Mouse (Mus musculus) ES-Bruce4 (cell line): ENCODE measurements at regions not wholly inside any gene's neighbourhood (a gene's known extent, or its start where the extent isn't known, plus 50 kb on each side); places are given as distances from the start of the nearest gene placed in this dataset.

Experiments
- H3K27ac ChIP-seq: 2 replicates; pipeline ENCODE4 v1.5.1; 2012; ENCODE audit warnings: low read length, inconsistent platforms; ENCODE audit not compliant: insufficient read depth
- H3K27me3 ChIP-seq: 2 replicates; pipeline ENCODE4 v1.6.1; 2012; ENCODE audit warnings: mild to moderate bottlenecking, low read length, inconsistent platforms; ENCODE audit not compliant: control insufficient read depth, poor library complexity, insufficient read depth, severe bottlenecking
- H3K36me3 ChIP-seq: 2 replicates; pipeline ENCODE4 v1.6.1; 2012; ENCODE audit warnings: inconsistent platforms, mild to moderate bottlenecking, low read length, moderate library complexity; ENCODE audit not compliant: control insufficient read depth, poor library complexity, insufficient read depth, severe bottlenecking
- H3K4me1 ChIP-seq: one replicate; pipeline ENCODE4 v1.8.1; 2011; ENCODE audit warnings: low read length; ENCODE audit not compliant: control insufficient read depth, insufficient read depth
- H3K4me3 ChIP-seq: 2 replicates; pipeline ENCODE4 v1.5.1; 2011; ENCODE audit warnings: low read depth, mild to moderate bottlenecking, low read length
- H3K9ac ChIP-seq: 2 replicates; pipeline ENCODE4 v1.6.1; 2012; ENCODE audit warnings: low read depth, mild to moderate bottlenecking, inconsistent platforms; ENCODE audit not compliant: poor library complexity, severe bottlenecking
- H3K9me3 ChIP-seq: replicated peaks from 2 replicates; pipeline ENCODE4 v1.6.1; 2012; ENCODE audit warnings: mild to moderate bottlenecking, low read length, inconsistent platforms; ENCODE audit not compliant: control insufficient read depth, poor library complexity, insufficient read depth, severe bottlenecking
- CTCF ChIP-seq: IDR thresholded peaks from one replicate; pipeline ENCODE4 v1.8.1; 2011; ENCODE audit warnings: low read depth, low read length
- EP300 ChIP-seq: IDR thresholded peaks from 2 replicates; pipeline ENCODE4 v1.6.1; 2011; ENCODE audit warnings: low read depth, low read length; ENCODE audit not compliant: insufficient read depth
- POLR2A ChIP-seq: IDR thresholded peaks from one replicate; pipeline ENCODE4 v1.8.1; 2011; ENCODE audit warnings: low read length; ENCODE audit not compliant: insufficient read depth

DNA sequence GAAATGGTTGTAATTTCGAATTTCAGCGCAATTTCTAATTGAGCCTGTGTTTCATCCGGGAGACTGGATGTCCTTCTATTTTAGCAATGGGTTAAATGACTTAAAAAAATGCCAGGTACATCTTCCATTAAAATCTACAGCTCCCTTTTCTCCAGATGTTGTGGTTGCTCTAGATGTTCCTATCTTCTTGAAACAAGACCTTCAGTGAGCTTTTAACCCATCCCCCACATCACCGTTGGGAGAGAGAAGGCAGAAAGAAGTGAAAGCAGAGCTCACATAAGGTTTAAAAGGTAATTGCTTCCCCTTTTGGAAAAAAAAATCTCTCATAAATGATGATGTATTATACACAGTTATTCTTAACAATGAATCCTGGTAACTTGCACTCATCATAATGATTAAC, 135.9 kb downstream of the Gm4791 start:
- H3K4me3 ChIP-seq = no peak overlapping the region
- H3K9me3 ChIP-seq = no peaks in the 10 kb centered on the region
- H3K4me1 ChIP-seq = no peaks in the 10 kb centered on the region

DNA sequence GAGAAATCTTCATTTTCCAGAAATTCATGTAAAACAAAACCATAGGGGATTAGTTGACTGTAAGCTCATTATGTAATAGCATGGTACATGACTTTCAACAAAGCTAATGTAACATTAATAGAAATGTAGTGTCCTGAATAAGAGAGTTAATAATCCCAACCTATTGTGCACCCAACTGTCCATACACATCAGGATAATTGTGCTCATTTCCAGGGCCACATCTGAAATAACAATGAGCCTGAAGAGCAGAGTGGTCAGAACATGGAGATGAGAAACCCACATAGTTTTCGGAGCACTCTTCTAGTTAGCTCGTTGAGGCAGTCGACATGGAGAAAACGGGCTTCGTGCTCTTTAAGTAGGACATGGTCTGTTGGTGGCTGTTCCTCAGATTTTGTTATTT, 138.1 kb downstream of the Gm4791 start:
- Histone ChIP-seq H3K9me3 (no peaks in the 10 kb centered on the region), H3K36me3 (no peaks in the 10 kb centered on the region), H3K4me3 (no peak overlapping the region), H3K27ac (no peak overlapping the region), H3K27me3 (0 out of 2 replicates have a peak, but pooled peaks cover 1% of the 10 kb centered on the region), H3K4me1 (no peaks in the 10 kb centered on the region), H3K9ac (no peak overlapping the region)
- TF ChIP-seq CTCF (no peak), EP300 (no peak), POLR2A (no peak)

More for the DNA sequence above, 135.9 kb downstream of the Gm4791 start:
- no peaks in the 10 kb centered on the region for H3K36me3 ChIP-seq
- TF ChIP-seq POLR2A (no peak), EP300 (no peak), CTCF (no peak)
- H3K27me3 ChIP-seq = 0 out of 2 replicates have a peak, but pooled peaks cover 1% of the 10 kb centered on the region
- H3K27ac ChIP-seq = no peak overlapping the region
- no peak overlapping the region for H3K9ac ChIP-seq

GRCm38 (mm10) chr9:47153471-47153870, 154.9 kb downstream of the Gm4791 start:
- no peak overlapping the region for H3K4me3 ChIP-seq
- H3K27me3 ChIP-seq = no peaks in the 10 kb centered on the region
- no peak overlapping the region for H3K9ac ChIP-seq
- no peaks in the 10 kb centered on the region for H3K4me1 ChIP-seq
- H3K27ac ChIP-seq = no peak overlapping the region
- no peaks in the 10 kb centered on the region for H3K36me3 ChIP-seq
- H3K9me3 ChIP-seq = no peaks in the 10 kb centered on the region
- TF ChIP-seq EP300 (no peak), POLR2A (no peak), CTCF (no peak)

DNA sequence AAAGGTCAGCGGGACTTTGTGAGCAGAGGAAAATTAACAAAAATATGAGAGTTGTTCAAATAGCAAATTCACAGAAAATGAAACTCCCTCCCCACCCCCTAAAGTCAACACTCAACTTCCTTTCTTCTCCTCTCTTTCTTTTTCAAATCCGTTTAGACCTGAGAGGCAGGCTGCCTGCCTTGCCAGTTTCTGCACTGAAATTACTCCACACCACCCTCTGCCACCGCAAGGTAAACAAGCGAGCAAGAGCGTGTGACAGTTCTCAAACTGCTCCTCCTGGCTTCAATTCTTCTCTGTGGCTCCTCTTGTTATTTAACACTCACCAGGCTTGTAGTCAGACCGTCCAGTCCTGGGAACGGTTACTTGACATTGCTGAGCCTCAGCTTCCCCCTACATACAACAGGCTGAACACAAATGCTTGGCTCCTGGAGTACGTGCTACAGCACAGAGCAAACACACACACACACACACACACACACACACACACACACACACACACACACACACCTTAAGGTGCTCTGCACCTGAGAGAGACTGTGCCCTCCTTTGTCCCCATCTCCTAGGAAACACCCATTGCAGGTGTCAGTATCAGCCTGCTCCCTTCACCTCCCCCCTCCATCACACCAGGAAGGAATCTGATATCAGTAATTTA, 167.1 kb downstream of the Gm4791 start:
- Histone ChIP-seq H3K9ac (no peak overlapping the region), H3K27ac (no peak overlapping the region), H3K27me3 (no peaks in the 10 kb centered on the region)

DNA sequence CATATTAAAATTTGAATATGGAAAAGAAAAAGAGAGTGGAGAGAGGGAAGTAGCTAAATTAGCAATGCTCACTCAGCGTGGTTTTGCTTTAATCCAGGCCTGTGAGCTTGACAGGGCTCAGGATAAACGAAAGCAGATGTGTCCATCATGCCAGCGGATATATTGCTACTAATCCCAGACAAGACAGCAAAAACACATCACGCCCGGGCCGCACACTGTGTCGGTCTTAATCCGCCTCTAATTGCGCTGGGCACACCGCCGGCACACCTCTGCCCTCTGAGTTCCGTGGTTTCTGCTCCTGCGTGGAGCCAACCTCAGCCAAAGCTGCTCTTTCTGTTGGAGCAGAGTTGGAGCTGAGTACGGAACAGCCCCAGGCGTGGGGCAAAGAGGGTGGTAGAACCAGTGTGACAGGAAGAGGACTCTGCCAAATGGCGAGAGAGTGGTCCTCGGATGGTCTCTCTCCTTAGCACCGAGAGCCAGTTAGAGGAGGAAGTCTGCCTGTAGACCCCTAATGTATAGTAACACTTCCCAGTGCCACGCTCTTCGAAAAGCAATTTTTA, 169.2 kb downstream of the Gm4791 start:
- H3K36me3 ChIP-seq = no peaks in the 10 kb centered on the region
- no peak overlapping the region for H3K9ac ChIP-seq
- H3K27me3 ChIP-seq = no peaks in the 10 kb centered on the region
- H3K9me3 ChIP-seq = no peaks in the 10 kb centered on the region
- H3K4me3 ChIP-seq = peak overlapping the region; percentile 24
- no peak overlapping the region for H3K27ac ChIP-seq
- no peak for TF ChIP-seq POLR2A
- TF ChIP-seq CTCF = no peak
- TF ChIP-seq EP300 = no peak
- no peaks in the 10 kb centered on the region for H3K4me1 ChIP-seq

More for the DNA sequence above, 167.1 kb downstream of the Gm4791 start:
- no peak for TF ChIP-seq POLR2A
- no peak for TF ChIP-seq EP300
- no peak for TF ChIP-seq CTCF
- H3K9me3 ChIP-seq = no peaks in the 10 kb centered on the region
- H3K4me3 ChIP-seq = no peak overlapping the region
- no peaks in the 10 kb centered on the region for H3K4me1 ChIP-seq
- H3K36me3 ChIP-seq = no peaks in the 10 kb centered on the region

GRCm38 (mm10) chr9:47176044-47176443, 177.5 kb downstream of the Gm4791 start:
- no peaks in the 10 kb centered on the region for H3K27me3 ChIP-seq
- TF ChIP-seq POLR2A (no peak), CTCF (no peak)
- H3K9ac ChIP-seq = no peak overlapping the region
- H3K27ac ChIP-seq = no peak overlapping the region
- no peaks in the 10 kb centered on the region for H3K36me3 ChIP-seq
- H3K4me3 ChIP-seq = no peak overlapping the region
- no peaks in the 10 kb centered on the region for H3K9me3 ChIP-seq
- no peaks in the 10 kb centered on the region for H3K4me1 ChIP-seq
